Mouse (Mus musculus) embryonic facial prominence, embryonic 10.5 days (tissue): Measurements from ENCODE around the gene Dyrk2. TPM values are rescaled to one million over a fixed set of nuclear protein-coding genes. Genes with fewer than 3 reads are reported as not detected.
A peak's percentile ranks its signal among the peaks of the same experiment; 100 is the strongest.

Experiments
- DNase-seq: peaks from one replicate; pipeline ENCODE4 v3.0.0-alpha.2; 2017; ENCODE audit warnings: low spot score
- H3K27ac ChIP-seq: fragments of 300-500 bp; sonication (generic); replicated peaks from 2 replicates; pipeline ENCODE4 v1.5.1; 2016; ENCODE audit warnings: mild to moderate bottlenecking
- H3K27me3 ChIP-seq: fragments of 300-500 bp; sonication (generic); replicated peaks from 2 replicates; pipeline ENCODE4 v1.6.1; 2016; ENCODE audit warnings: low read depth, mild to moderate bottlenecking; ENCODE audit not compliant: poor library complexity, severe bottlenecking
- H3K36me3 ChIP-seq: fragments of 300-500 bp; sonication (generic); replicated peaks from 2 replicates; pipeline ENCODE4 v1.6.1; 2016; ENCODE audit warnings: mild to moderate bottlenecking, moderate library complexity
- H3K4me1 ChIP-seq: fragments of 300-500 bp; sonication (generic); 2 replicates; pipeline ENCODE4 v1.6.1; 2016
- H3K4me3 ChIP-seq: fragments of 300-500 bp; sonication (generic); 2 replicates; pipeline ENCODE4 v1.5.1; 2016; ENCODE audit warnings: mild to moderate bottlenecking, moderate library complexity
- H3K9me3 ChIP-seq: fragments of 300-500 bp; sonication (generic); 2 replicates; pipeline ENCODE4 v1.6.1; 2016; ENCODE audit warnings: mild to moderate bottlenecking
- WGBS: fragments of 180-500 bp; shearing (Covaris S2); methylation state at CpG from one replicate; pipeline ENCODE4 v1.1.7; 2016; 5-methylcytosine and 5-hydroxymethylcytosine counted together
- polyA plus RNA-seq: library from polyadenylated mRNA; unstranded; fragments of >200 nt; fragmentation: Nextera tagmentation; extraction: Ambion mirVana; gene quantifications from 2 replicates; pipeline ENCODE4 v1.2.1, GENCODE M21; 2016

The Dyrk2 gene
- polyA plus RNA-seq, 1 experiment from 2014 or later = 7.3 TPM

GRCm38 (mm10) chr10:118837636-118838035 is 32.4 kb downstream of the Dyrk2 start:
- no peaks in the 10 kb centered on the region for H3K4me1 ChIP-seq
- DNase-seq = no peak
- no peak overlapping the region for H3K4me3 ChIP-seq
- H3K9me3 ChIP-seq = no peaks in the 10 kb centered on the region
- no peaks in the 10 kb centered on the region for H3K27me3 ChIP-seq
- no peaks in the 10 kb centered on the region for H3K36me3 ChIP-seq
- WGBS = 79% methylated on average over 8 of the region's 8 CpGs
- H3K27ac ChIP-seq = no peak overlapping the region

GRCm38 (mm10) chr10:118831190-118831589 is 38.8 kb downstream of the Dyrk2 start:
- Histone ChIP-seq H3K27ac (no peak overlapping the region), H3K9me3 (no peaks in the 10 kb centered on the region), H3K36me3 (no peaks in the 10 kb centered on the region), H3K27me3 (no peaks in the 10 kb centered on the region), H3K4me1 (no peaks in the 10 kb centered on the region), H3K4me3 (no peak overlapping the region)
- WGBS = 84% methylated on average over 8 of the region's 8 CpGs
- no peak for DNase-seq

GRCm38 (mm10) chr10:118829641-118830040 is 40.4 kb downstream of the Dyrk2 start:
- Histone ChIP-seq H3K27me3 (no peaks in the 10 kb centered on the region), H3K27ac (no peak overlapping the region), H3K4me1 (no peaks in the 10 kb centered on the region), H3K9me3 (no peaks in the 10 kb centered on the region), H3K4me3 (no peak overlapping the region), H3K36me3 (no peaks in the 10 kb centered on the region)
- no peak for DNase-seq
- 81% methylated on average over 2 of the region's 2 CpGs for WGBS

GRCm38 (mm10) chr10:118827116-118827515 is 42.9 kb downstream of the Dyrk2 start:
- Histone ChIP-seq H3K4me1 (no peaks in the 10 kb centered on the region), H3K27me3 (no peaks in the 10 kb centered on the region), H3K27ac (no peak overlapping the region), H3K4me3 (no peak overlapping the region), H3K9me3 (no peaks in the 10 kb centered on the region), H3K36me3 (no peaks in the 10 kb centered on the region)
- no peak for DNase-seq
- 94% methylated on average over 7 of the region's 7 CpGs for WGBS

GRCm38 (mm10) chr10:118824830-118825229 is 45.2 kb downstream of the Dyrk2 start:
- no peak overlapping the region for H3K27ac ChIP-seq
- WGBS = 87% methylated on average over 8 of the region's 8 CpGs
- H3K9me3 ChIP-seq = no peaks in the 10 kb centered on the region
- H3K4me3 ChIP-seq = no peak overlapping the region
- no peak for DNase-seq
- no peaks in the 10 kb centered on the region for H3K27me3 ChIP-seq
- no peaks in the 10 kb centered on the region for H3K36me3 ChIP-seq
- 0 out of 2 replicates have a peak, but pooled peaks cover 5% of the 10 kb centered on the region for H3K4me1 ChIP-seq

GRCm38 (mm10) chr10:118820901-118821300 is 49.1 kb downstream of the Dyrk2 start:
- whole genome bisulfite sequencing = 58% methylated on average over 7 of the region's 7 CpGs
- H3K36me3 ChIP-seq = no peaks in the 10 kb centered on the region
- 0 out of 2 replicates have a peak, but pooled peaks cover 5% of the 10 kb centered on the region for H3K4me1 ChIP-seq
- DNase-seq = peak; percentile 60
- no peaks in the 10 kb centered on the region for H3K9me3 ChIP-seq
- H3K27me3 ChIP-seq = no peaks in the 10 kb centered on the region
- H3K27ac ChIP-seq = no peak overlapping the region
- no peak overlapping the region for H3K4me3 ChIP-seq

GRCm38 (mm10) chr10:118819846-118820245 is 50.2 kb downstream of the Dyrk2 start:
- Histone ChIP-seq H3K4me1 (0 out of 2 replicates have a peak, but pooled peaks cover 5% of the 10 kb centered on the region), H3K36me3 (no peaks in the 10 kb centered on the region), H3K9me3 (no peaks in the 10 kb centered on the region), H3K27ac (no peak overlapping the region), H3K4me3 (no peak overlapping the region), H3K27me3 (no peaks in the 10 kb centered on the region)
- 89% methylated on average over 4 of the region's 4 CpGs for WGBS
- no peak for DNase-seq

- Histone ChIP-seq H3K4me3 (no peak overlapping the region), H3K9me3 (no peaks in the 10 kb centered on the region), H3K27me3 (no peaks in the 10 kb centered on the region), H3K36me3 (no peaks in the 10 kb centered on the region), H3K4me1 (0 out of 2 replicates have a peak, but pooled peaks cover 5% of the 10 kb centered on the region), H3K27ac (no peak overlapping the region)
- DNase-seq = no peak
- 90% methylated on average over 6 of the region's 6 CpGs for WGBS
Measured at GRCm38 (mm10) chr10:118817089-118817488, 52.9 kb downstream of the Dyrk2 start.

- Histone ChIP-seq H3K27me3 (no peaks in the 10 kb centered on the region), H3K27ac (no peak overlapping the region), H3K4me3 (no peak overlapping the region), H3K4me1 (peaks cover 13% of the 10 kb centered on the region), H3K36me3 (no peaks in the 10 kb centered on the region), H3K9me3 (no peaks in the 10 kb centered on the region)
- no peak for DNase-seq
- WGBS = 80% methylated on average over 6 of the region's 6 CpGs
Measured at GRCm38 (mm10) chr10:118811945-118812344, 58.1 kb downstream of the Dyrk2 start.

- WGBS = 63% methylated on average over 16 of the region's 16 CpGs
Measured at GRCm38 (mm10) chr10:118810908-118811711, 58.9 kb downstream of the Dyrk2 start.

More at GRCm38 (mm10) chr10:118810908-118811711, 58.9 kb downstream of the Dyrk2 start:
- no peaks in the 10 kb centered on the region for H3K9me3 ChIP-seq
- H3K36me3 ChIP-seq = no peaks in the 10 kb centered on the region
- no peak for DNase-seq
- no peak overlapping the region for H3K4me3 ChIP-seq
- H3K27me3 ChIP-seq = no peaks in the 10 kb centered on the region
- H3K4me1 ChIP-seq = peaks cover 13% of the 10 kb centered on the region
- H3K27ac ChIP-seq = no peak overlapping the region
